Mouse (Mus musculus): Measurements from ENCODE around the gene Slc38a10. TPM values are rescaled to one million over a fixed set of nuclear protein-coding genes. Genes with fewer than 3 reads are reported as not detected.

Slc38a10 gene
- polyA plus RNA-seq, 1 experiment = 134 TPM

DNA sequence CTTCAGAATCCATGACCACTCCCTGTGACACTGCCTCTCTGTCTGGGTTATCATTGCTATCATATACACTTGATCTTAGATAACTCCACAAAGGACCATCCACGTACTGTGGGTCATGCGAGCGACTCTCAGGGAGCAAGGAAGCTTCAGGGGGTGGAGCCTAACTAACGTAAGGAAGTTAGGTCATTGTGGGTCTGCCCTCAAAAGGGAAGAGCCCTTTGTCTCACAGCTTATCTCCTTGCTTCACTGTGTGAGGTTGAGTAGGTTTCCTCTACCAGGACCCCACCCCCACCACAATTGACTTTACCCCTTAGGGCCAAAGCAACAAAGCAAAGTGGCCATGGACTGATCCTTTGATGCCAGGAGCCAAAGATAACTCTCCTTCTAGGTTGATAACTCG, 7.7 kb upstream of the Slc38a10 start:
- DNase-seq (ENCODE audit: low read depth) = no peak
- TF ChIP-seq POLR2A (IDR thresholded peaks at IDR 0.05; ENCODE audit: borderline replicate concordance, extremely low read depth, insufficient read depth, insufficient read length, poor library complexity, severe bottlenecking) (no peak), CTCF (IDR thresholded peaks at IDR 0.05; ENCODE audit: borderline replicate concordance, extremely low read depth, insufficient read depth, insufficient read length) (no peak)

DNA sequence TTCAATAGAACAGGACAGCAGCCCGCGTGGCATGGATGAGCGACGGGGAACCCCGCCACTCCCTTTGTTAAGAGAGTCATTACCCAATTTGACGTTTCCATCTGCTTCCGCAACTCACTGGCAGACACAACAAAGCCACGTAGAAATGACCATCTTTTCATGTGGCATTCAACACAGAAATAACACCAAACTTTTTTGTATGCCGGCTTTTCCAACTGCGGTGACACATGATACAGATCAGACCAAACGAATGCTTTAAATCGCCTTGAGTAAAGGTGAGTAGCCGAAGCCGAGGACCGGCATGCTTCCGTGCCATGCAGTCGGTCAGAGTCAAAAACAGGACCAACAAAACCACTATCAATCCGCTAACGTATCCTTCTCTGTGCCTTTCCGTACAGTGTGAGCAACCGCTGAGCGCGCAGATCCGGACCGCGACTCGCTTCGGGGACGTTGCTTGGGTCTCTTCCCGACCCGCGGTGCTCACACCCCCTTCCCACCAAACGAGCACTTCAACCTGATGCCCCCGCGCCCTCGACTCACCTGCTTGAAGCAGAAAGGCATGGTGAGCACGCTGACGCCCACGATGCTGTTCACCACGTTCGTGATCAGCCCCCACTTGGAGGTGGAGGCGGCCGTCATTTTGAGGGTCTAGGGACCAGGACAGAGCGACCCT, 570 bp downstream of the Slc38a10 start:
- TF ChIP-seq CTCF (IDR thresholded peaks at IDR 0.05; ENCODE audit: borderline replicate concordance, extremely low read depth, insufficient read depth, insufficient read length) = no peak
- no peak for TF ChIP-seq POLR2A (IDR thresholded peaks at IDR 0.05; ENCODE audit: borderline replicate concordance, extremely low read depth, insufficient read depth, insufficient read length, poor library complexity, severe bottlenecking)
- peak; percentile 59 for DNase-seq (ENCODE audit: low read depth)

DNA sequence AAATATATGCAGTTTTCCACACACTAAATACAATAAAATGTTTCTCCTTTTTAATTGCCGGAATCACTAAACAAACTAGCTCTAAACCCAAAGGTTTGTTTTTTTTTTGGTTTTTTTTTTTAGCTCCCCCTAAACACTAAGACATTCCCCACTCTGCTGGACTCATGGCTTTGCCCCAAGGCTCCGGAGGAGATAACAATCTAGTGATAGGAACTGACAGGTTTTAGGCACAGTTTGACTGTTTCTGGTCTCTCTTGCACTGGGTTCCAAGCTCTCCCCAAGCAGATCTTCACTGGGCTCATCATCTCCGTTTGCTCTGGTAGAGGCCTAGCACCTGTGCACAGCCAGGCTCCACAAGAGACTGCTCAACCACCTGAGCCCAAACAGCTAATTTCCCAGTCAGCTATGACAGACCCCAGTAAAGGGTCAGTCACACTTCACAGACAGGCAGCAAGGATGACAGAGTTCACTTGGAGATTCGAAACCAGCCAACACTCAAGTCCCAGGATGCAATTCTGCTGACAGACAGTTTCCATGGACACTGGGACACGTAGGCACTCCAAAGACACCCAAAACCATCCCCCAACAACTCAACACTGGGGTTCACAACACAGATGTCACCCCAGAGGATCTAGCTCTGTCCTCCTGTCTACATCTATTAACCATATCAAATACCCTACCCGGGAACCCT, 1.5 kb downstream of the Slc38a10 start:
- TF ChIP-seq POLR2A (IDR thresholded peaks at IDR 0.05; ENCODE audit: borderline replicate concordance, extremely low read depth, insufficient read depth, insufficient read length, poor library complexity, severe bottlenecking) (no peak), CTCF (IDR thresholded peaks at IDR 0.05; ENCODE audit: borderline replicate concordance, extremely low read depth, insufficient read depth, insufficient read length) (no peak)

DNA sequence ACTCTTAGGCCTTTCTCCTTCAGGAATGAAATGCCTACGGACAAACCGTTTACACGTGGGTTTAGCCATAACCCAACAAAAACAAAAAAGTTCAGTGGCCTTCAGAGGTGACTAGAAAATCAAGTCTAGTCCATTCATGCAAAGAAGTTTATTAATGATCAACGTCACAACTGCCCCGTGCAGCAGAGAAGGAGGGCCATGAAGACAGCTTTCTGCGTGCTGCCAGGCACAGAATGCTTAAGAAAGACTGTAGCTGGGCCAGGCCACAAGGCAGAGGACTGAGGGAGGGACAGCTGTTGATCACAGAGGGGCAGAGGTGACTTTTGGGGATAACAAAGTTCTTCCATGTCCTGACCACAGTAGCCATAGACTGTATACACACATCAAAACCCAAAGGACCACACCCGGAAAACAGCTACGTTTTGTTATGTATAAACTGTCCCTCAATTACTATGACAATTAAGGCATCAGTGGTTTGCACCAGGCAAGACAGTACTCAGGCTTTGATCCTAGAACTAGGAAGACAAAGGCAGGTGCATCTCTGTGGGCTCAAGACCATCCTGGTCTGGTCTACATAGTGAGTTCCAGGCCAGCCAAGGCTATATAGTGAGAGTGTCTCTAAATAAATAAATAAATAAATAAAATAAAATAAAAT, 2.8 kb downstream of the Slc38a10 start:
- no peak for DNase-seq (ENCODE audit: low read depth)
- TF ChIP-seq CTCF (IDR thresholded peaks at IDR 0.05; ENCODE audit: borderline replicate concordance, extremely low read depth, insufficient read depth, insufficient read length) (no peak), POLR2A (IDR thresholded peaks at IDR 0.05; ENCODE audit: borderline replicate concordance, extremely low read depth, insufficient read depth, insufficient read length, poor library complexity, severe bottlenecking) (no peak)

More for the DNA sequence above, 1.5 kb downstream of the Slc38a10 start:
- peak; percentile 23 for DNase-seq (ENCODE audit: low read depth)

DNA sequence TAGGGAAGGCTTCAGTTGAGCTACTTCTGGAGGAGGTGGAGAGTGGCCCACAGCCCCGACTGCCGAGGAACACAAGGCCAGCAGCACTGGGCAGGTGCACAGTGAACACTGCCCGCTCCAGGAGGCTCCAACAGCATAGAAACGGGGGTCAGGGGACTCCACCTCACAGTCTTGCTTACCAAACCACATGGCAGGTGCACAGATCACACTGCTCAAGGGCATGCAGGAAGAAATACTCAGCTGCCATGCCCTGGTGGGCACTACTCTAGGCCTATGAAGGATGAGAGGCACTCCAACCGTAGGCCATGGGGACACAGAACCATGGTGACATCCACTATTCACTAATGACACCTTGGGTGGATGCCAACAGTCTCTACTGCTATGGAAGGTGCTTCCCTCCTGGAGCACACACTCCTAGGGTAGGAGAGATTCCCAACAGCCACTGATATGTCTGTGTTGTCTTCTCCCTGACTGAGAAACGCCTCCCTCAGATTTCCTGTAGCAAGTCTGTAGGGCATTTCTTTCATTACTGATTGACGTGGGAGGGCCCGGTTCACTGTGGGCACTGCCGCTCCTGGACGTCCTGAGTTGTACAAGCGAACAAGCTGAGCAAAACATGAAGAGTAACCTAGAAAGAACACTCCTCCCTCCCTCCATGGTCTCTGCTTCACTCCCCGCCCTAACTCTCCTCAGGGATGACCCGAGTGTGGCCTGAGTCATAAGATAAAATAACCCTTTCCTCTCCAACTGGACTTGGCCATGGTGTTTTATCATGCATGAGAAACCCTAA, 7.2 kb downstream of the Slc38a10 start:
- DNase-seq (ENCODE audit: low read depth) = no peak
- TF ChIP-seq POLR2A (IDR thresholded peaks at IDR 0.05; ENCODE audit: borderline replicate concordance, extremely low read depth, insufficient read depth, insufficient read length, poor library complexity, severe bottlenecking) (no peak), CTCF (IDR thresholded peaks at IDR 0.05; ENCODE audit: borderline replicate concordance, extremely low read depth, insufficient read depth, insufficient read length) (no peak)

DNA sequence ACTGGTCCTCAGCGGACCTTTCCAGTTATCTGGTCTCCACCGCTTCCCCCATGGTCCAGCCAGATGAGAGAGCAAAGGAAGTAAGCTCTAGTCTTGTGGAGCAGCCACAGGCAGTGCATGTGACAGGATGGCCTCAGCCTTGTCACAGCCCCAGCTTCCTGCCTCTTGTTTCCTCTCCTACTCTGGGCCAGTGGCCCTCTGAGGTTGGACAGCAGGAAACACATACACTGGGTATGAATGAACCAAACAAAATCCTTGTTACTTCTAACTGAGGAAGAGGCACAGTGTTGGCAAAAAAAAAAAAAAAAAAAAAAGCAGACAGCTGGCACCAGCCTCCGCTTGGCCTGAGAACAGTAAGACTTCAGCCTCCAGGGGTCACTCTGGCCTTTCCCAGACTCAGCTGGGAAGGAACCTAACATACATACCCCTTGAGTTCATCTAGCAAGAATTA, 8.5 kb downstream of the Slc38a10 start:
- peak; percentile 49 for DNase-seq (ENCODE audit: low read depth)
- TF ChIP-seq CTCF (IDR thresholded peaks at IDR 0.05; ENCODE audit: borderline replicate concordance, extremely low read depth, insufficient read depth, insufficient read length) = peak; percentile 21; the same call in 1 of the 2 replicates
- TF ChIP-seq POLR2A (IDR thresholded peaks at IDR 0.05; ENCODE audit: borderline replicate concordance, extremely low read depth, insufficient read depth, insufficient read length, poor library complexity, severe bottlenecking) = no peak

DNA sequence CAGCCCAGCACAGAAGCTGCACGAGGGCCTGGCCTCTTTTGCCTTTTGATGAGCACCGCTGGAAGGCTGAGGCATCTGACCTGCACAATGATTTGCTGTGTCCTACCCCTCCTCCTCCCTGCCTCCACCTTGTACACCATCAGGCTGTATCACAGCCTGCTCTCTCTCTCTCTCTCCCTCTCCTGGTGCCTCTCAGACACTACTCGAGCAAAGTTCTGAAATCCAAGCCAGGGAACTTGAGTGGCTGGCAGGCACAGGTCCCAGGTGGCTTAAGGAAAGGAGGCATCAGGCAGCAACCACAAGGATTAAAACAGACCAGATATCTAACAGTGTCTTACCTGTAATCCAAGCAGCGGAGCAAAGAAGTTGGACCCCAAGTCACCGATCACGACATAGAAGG, 10.9 kb downstream of the Slc38a10 start:
- TF ChIP-seq POLR2A (IDR thresholded peaks at IDR 0.05; ENCODE audit: borderline replicate concordance, extremely low read depth, insufficient read depth, insufficient read length, poor library complexity, severe bottlenecking) (no peak), CTCF (IDR thresholded peaks at IDR 0.05; ENCODE audit: borderline replicate concordance, extremely low read depth, insufficient read depth, insufficient read length) (no peak)
- no peak for DNase-seq (ENCODE audit: low read depth)

DNA sequence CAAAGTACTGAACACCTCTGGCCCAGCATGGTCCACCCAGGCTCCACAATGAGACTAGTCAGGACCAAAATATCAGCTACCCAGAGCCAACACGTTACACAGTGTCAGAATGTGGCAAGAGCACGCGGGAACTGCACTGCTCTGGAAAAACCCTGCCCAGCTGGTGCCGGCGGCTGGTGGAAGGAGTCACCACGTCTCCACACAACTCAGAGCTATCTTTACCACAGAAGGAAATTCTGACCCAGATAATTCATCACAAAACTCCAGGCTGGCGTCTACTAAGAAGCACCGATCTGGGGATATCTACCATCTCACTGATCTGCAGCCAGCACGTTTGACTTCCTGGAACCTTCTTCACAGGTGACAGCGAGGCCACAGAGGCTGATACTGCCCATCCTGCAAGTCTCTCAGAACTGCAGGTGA, 11.8 kb downstream of the Slc38a10 start:
- TF ChIP-seq CTCF (IDR thresholded peaks at IDR 0.05; ENCODE audit: borderline replicate concordance, extremely low read depth, insufficient read depth, insufficient read length) (no peak), POLR2A (IDR thresholded peaks at IDR 0.05; ENCODE audit: borderline replicate concordance, extremely low read depth, insufficient read depth, insufficient read length, poor library complexity, severe bottlenecking) (no peak)

DNA sequence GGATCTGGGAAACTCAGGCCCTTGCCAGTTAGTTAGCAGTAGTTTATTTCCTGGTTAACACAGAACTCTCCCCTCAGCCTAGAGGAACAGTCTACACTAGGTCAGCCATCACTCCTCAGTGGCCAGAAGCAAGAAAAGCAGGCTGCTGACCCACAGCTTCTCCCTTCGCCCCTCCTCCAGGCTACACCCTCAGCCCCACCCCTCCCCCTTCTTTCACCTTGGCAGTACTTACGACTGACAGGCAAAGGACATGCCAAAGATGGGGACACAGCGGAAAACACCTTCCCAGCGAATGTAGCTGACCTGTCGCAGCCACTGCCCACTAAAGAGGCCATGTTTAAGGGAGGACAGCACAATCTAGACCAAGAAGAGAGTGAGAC, 13.5 kb downstream of the Slc38a10 start:
- TF ChIP-seq POLR2A (IDR thresholded peaks at IDR 0.05; ENCODE audit: borderline replicate concordance, extremely low read depth, insufficient read depth, insufficient read length, poor library complexity, severe bottlenecking) (no peak), CTCF (IDR thresholded peaks at IDR 0.05; ENCODE audit: borderline replicate concordance, extremely low read depth, insufficient read depth, insufficient read length) (no peak)

More for the DNA sequence above, 11.8 kb downstream of the Slc38a10 start:
- DNase-seq (ENCODE audit: low read depth) = no peak

DNA sequence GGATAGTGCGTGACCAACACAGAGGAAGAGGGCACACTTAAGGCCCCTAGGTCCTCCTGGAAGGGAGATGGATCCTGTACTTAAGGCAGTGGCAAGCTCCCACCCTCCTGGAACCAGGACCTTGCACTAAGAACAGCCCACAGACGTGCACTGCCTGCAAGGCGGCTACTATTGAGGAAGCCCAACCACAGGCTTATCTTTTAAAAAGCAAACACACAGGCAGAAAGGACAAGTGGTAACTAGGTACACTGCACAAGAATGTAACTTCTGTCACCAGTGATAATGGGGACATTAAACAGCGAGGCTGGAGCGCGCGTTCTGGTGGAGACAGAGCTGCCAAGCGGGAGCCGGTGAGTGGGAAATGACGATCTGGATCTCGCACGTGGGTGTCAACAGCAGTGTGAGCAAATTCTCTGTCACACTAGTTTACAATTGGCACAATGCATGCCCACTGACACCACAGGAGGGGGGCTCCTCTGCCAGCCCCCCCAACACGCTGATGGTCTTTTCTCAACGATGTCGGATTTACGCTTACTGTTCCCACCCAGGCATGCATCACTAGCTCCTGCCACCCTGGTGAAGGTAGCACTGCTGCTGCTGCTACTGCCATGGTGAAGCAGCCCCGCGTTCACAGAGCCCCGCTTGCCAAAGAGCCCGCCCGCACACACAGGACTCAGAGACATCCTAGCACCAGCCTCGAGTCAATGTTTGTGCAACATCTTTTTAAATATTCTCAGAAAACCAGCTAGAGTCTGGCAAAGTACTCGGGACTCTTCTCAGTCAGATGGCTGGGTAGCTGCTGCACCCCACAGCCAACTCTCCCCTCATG, 14.1 kb downstream of the Slc38a10 start:
- peak; percentile 51 for DNase-seq (ENCODE audit: low read depth)
- no peak for TF ChIP-seq CTCF (IDR thresholded peaks at IDR 0.05; ENCODE audit: borderline replicate concordance, extremely low read depth, insufficient read depth, insufficient read length)
- TF ChIP-seq POLR2A (IDR thresholded peaks at IDR 0.05; ENCODE audit: borderline replicate concordance, extremely low read depth, insufficient read depth, insufficient read length, poor library complexity, severe bottlenecking) = no peak

More for the DNA sequence above, 13.5 kb downstream of the Slc38a10 start:
- no peak for DNase-seq (ENCODE audit: low read depth)
